11 mouse cellular contexts compared by ENCODE assay signal in the genomic region with DNA sequence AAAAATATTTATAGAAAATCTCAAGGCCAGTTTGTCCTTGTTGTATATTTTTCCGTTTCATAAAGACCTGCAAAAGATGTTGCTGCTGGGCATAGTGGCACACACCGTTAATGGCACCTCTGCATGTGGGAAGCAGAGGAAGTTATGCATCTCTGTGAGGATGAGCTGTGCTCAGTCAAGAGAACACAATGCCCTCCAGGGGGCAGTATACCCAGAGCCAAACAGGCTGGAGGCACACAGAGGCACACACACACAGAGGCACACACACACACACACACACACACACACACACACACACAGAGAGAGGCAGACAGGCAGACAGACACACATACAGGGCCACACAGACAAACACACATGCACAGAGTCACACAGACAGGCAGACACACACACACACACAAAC.
DNase-seq lines count a peak whose midpoint lies in the region; ATAC-seq and TF ChIP-seq lines count a peak whose summit lies in the region.
"Had no signal": no experiment of that assay in that cellular context is flagged by ENCODE, and none has a peak within 500 bp of the region (broad histone marks: within the 10 kb centered on the region; RNA-seq: fewer than 3 reads in every experiment).

No protein-coding gene starts in this region.

- peak; percentile 8; the same call in 1 of the 2 replicates for TF ChIP-seq CTCF in cerebellum, adult 2 months (IDR thresholded peaks at IDR 0.05; ENCODE audit: borderline replicate concordance, insufficient read depth, low read depth, low read length)
- TF ChIP-seq CTCF in left cerebral cortex, adult 2 months (IDR thresholded peaks at IDR 0.05) = peak; percentile 23
- peak; percentile 36; the same call in 1 of the 2 replicates for TF ChIP-seq CTCF in testis, adult 2 months (IDR thresholded peaks at IDR 0.05; ENCODE audit: control insufficient read depth, insufficient read depth, insufficient replicate concordance, low read depth, low read length)

- intact Hi-C loops in left cerebral cortex, adult 2 months (cut with DNase I) = no loop called here

- no peak for TF ChIP-seq POLR2A in cerebellum, adult 2 months (IDR thresholded peaks at IDR 0.05; ENCODE audit: borderline replicate concordance, insufficient read depth, low read length)
- no peak for TF ChIP-seq POLR2A in testis, adult 2 months (IDR thresholded peaks at IDR 0.05; ENCODE audit: control insufficient read depth, low read depth, low read length)

- ATAC-seq in cerebellum, adult (ENCODE audit: insufficient number of reproducible peaks, low FRiP score, low TSS enrichment) = no peak
- no peak for ATAC-seq in erythroid progenitor cell, adult 5-6 weeks (replicated peaks; ENCODE audit: low FRiP score, poor library complexity, severe bottlenecking)

- no peaks in the 10 kb centered on the region for H3K27me3 ChIP-seq in cerebellum, adult 2 months (ENCODE audit: control insufficient read depth, insufficient read depth, low read length)
- H3K27me3 ChIP-seq in testis, adult 2 months (ENCODE audit: control insufficient read depth, insufficient read depth, low read length) = no peaks in the 10 kb centered on the region
- H3K27me3 ChIP-seq: limb, embryonic 12.5 days; midbrain, embryonic 12.5 days had no signal

- 60% methylated on average over 2 of the region's 2 CpGs for WGBS in cerebellum, adult 2 months

- H3K36me3 ChIP-seq in testis, adult 2 months (ENCODE audit: control insufficient read depth, insufficient read depth, low read length) = no peaks in the 10 kb centered on the region

- H3K27ac ChIP-seq in cerebellum, adult 2 months (ENCODE audit: insufficient read depth, low read length) = no peak overlapping the region
- H3K27ac ChIP-seq in left cerebral cortex, adult 2 months = no peak overlapping the region
- H3K27ac ChIP-seq in testis, adult 2 months (ENCODE audit: control insufficient read depth, insufficient read depth, low read depth, low read length) = no peak overlapping the region
- H3K27ac ChIP-seq: limb, embryonic 12.5 days; midbrain, embryonic 12.5 days had no signal

- no peak for DNase-seq in cerebellum, adult 2 months
- no peak for DNase-seq in left cerebral cortex, adult 2 months (ENCODE audit: extremely low spot score in 1 of 2, low spot score in 2 of 2)
- no peak for DNase-seq in left cerebral cortex, adult 8-10 months (ENCODE audit: low spot score in 2 of 2)
- DNase-seq in testis, postnatal 14 days (ENCODE audit: low spot score) = no peak
- DNase-seq in thymus, postnatal 4 days = peak; percentile 63
- DNase-seq: heart, postnatal 4 days had no signal

- no peak overlapping the region for H3K4me3 ChIP-seq in cerebellum, adult 2 months (replicated peaks; ENCODE audit: insufficient read depth, low read depth, low read length)
- H3K4me3 ChIP-seq in left cerebral cortex, adult 2 months = no peak overlapping the region
- no peak overlapping the region for H3K4me3 ChIP-seq in testis, adult 2 months (ENCODE audit: control insufficient read depth, low read depth, low read length)
- H3K4me3 ChIP-seq: limb, embryonic 12.5 days; midbrain, embryonic 12.5 days had no signal

- H3K4me1 ChIP-seq in cerebellum, adult 2 months (ENCODE audit: control insufficient read depth, insufficient read depth, low read length) = peaks cover 4% of the 10 kb centered on the region; the same call in 1 of the 2 replicates
- H3K4me1 ChIP-seq in testis, adult 2 months (ENCODE audit: control insufficient read depth, insufficient read depth, low read length) = no peaks in the 10 kb centered on the region
